Mouse (Mus musculus) spleen, postnatal 10 days (tissue): ENCODE results near the gene Klk1b16.
"Not testable (repeated sequence)": the region's sequence is repeated elsewhere in the genome, so short reads cannot be mapped to it uniquely, and the experiment has no call there.

Source experiments
- DNase-seq, 2 experiments: peaks; one replicate each; pipeline ENCODE4 v3.0.0; 2021 to 2022; ENCODE audit warnings: low spot score in 2 of 2

Gene Klk1b16

DNA sequence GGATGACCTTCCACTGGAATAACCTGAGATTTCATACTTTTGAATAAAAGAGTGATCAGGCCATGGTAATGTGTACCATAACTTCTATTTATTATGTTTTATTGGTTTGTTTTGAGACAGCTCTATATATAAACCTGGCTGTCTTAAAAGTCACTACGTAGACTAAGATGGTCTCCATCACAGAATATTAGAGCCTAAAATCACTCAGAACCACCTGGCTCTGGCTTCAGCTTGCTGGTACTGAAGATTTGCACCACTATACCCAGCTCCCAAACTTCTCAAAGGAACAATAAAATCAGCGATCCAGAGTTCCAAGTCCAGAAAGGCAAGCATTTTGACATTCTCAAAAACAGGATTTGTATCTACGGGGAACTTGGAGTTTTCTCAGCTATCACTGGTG is at the start of gene Klk1b16:
Gene Klk1b16, plus strand, starts transcription at position 301 of the 400 bp plus-strand sequence.
- DNase-seq = no peak

GRCm38 (mm10) chr7:44096111-44096510 is 40.5 kb upstream of the Klk1b16 start:
- no peak for DNase-seq

DNA sequence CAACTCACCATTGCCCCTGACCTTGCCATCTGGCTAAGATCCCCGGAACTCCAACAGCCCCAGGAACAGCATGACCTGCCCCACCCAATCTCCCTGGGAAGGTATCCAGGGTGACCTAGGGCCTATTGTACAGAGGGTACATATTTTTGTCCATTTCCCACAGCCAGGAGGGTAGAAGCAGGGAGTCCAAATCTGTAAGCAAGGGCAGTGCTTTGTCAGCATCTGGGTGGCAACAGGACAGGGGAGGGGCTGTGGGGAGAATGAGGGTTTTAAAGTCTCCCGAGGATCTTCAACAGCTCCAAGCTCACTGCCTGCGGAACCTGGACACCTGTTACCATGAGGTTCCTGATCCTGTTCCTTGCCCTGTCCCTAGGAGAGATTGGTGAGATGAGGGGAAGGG is 34.5 kb upstream of the Klk1b16 start, which contains the start of gene Klk1b21:
Gene Klk1b21, plus strand, starts transcription at position 301 of the 400 bp plus-strand sequence.
- DNase-seq = not testable (repeated sequence)

- no peak for DNase-seq
Observed at GRCm38 (mm10) chr7:44112373-44112772, 24.2 kb upstream of the Klk1b16 start, which contains the start of gene Klk1b22. Klk1b22 (plus strand) TSS chr7:44112673.

DNA sequence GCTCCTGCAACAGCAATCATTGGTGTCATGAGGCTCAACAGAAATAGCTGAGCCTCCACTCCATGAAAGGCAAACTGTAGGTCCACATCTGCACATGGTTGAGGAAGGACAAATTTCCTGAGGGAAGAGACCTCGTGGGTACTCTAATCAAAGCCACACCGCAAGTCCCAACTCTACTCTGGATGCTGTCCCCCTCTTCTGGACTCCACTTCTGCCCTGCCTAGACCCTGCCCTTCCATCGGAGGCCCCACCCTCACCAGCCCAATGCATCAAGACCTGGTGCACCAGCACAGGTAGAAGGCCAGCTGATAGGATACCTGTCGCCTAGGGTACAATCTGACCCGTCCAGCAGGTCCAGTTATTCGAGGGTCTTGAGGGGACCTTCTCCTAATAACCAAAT is 13.1 kb upstream of the Klk1b16 start:
- DNase-seq = no peak

- DNase-seq = no peak
Observed at GRCm38 (mm10) chr7:44179299-44180045, 42.9 kb downstream of the Klk1b16 start.

DNA sequence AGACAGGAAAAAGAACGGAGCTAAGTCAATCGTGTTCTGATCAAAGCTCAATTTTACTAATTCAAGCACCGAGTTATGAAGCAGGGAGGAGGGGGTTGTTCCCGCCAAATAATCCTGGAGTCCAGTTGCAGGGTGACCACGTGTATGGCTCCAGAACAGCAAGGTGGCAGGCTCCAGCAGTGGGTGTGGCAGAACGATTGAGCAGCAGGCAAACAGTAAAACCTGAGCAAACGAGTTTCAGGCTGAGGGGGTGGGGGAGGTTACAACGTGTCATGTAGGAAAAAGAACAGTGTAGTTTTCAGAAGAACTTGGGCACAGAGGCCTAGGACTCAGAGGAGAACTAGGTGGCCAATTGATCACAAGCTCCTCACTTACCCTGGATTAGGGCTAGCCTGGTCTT is 49.9 kb downstream of the Klk1b16 start:
- DNase-seq = not testable (repeated sequence)

GRCm38 (mm10) chr7:44187936-44188335 is 51.4 kb downstream of the Klk1b16 start, which contains the start of gene Klk1b24:
Klk1b24 (plus strand) TSS chr7:44188236.
- DNase-seq = not testable (repeated sequence)
